Mouse (Mus musculus): ENCODE results near the gene Polr2l.
A peak's percentile ranks its signal among the peaks of the same experiment; 100 is the strongest.

- TF ChIP-seq CTCF (IDR thresholded peaks at IDR 0.05) (peak; percentile 53), EP300 (IDR thresholded peaks at IDR 0.05) (no peak)
These were observed 16.2 kb upstream of the Polr2l start for GRCm38 (mm10) chr7:141491151-141491550.
